Mouse (Mus musculus) spleen, adult 2 months (tissue): Measurements from ENCODE around the gene Ppara.

Experiments used
- CTCF ChIP-seq: fragments of 200-500 bp; IDR thresholded peaks from 2 replicates; pipeline ENCODE4 v1.5.1; 2011; ENCODE audit warnings: mild to moderate bottlenecking, inconsistent platforms; ENCODE audit not compliant: insufficient read depth, insufficient read length, insufficient replicate concordance; ENCODE audit errors: extremely low read depth
- POLR2A ChIP-seq: fragments of 200-500 bp; IDR thresholded peaks from 2 replicates; pipeline ENCODE4 v1.6.1; 2011; ENCODE audit warnings: low read depth, low read length, inconsistent platforms

GRCm38 (mm10) chr15:85771306-85772121, 36.7 kb downstream of the Ppara start:
- TF ChIP-seq CTCF (no peak), POLR2A (no peak)
